Mouse (Mus musculus) lung, postnatal 36 days (tissue): ENCODE measurements at regions not wholly inside any gene's neighbourhood (a gene's known extent, or its start where the extent isn't known, plus 50 kb on each side); places are given as distances from the start of the nearest gene placed in this dataset.

Source experiments
- DNase-seq: peaks from one replicate; pipeline ENCODE4 v3.0.0; 2022; ENCODE audit warnings: mixed read lengths

- no peak for DNase-seq
These were observed 136.3 kb upstream of the Rnf219 start for GRCm38 (mm10) chr14:104658751-104659150.

- DNase-seq: no peak
These were observed 127.5 kb upstream of the Rnf219 start for GRCm38 (mm10) chr14:104649980-104650379.

- no peak for DNase-seq
These were observed 122.2 kb upstream of the Rnf219 start for GRCm38 (mm10) chr14:104644626-104645025.

GRCm38 (mm10) chr14:104642783-104643182, 120.3 kb upstream of the Rnf219 start:
- DNase-seq: no peak

GRCm38 (mm10) chr14:104639300-104639699, 116.9 kb upstream of the Rnf219 start:
- DNase-seq: no peak

GRCm38 (mm10) chr14:104611467-104611866, 89.0 kb upstream of the Rnf219 start:
- DNase-seq: no peak

- DNase-seq: peak; percentile 7
These were observed 87.9 kb upstream of the Rnf219 start for GRCm38 (mm10) chr14:104610378-104610777.

GRCm38 (mm10) chr14:104594851-104595250, 72.4 kb upstream of the Rnf219 start:
- no peak for DNase-seq
